Mouse (Mus musculus) kidney, embryonic 14.5 days (tissue): Measurements from ENCODE around the gene Senp2. TPM values are rescaled to one million over a fixed set of nuclear protein-coding genes. Genes with fewer than 3 reads are reported as not detected.

Experiments
- ATAC-seq: fragments of 200-750 bp; cut with Nextera tagmentation; 2 replicates; pipeline ENCODE4 v1.8.0; 2017; ENCODE audit warnings: moderate number of reproducible peaks, mild to moderate bottlenecking, moderate TSS enrichment, moderate library complexity; ENCODE audit not compliant: low FRiP score, low TSS enrichment
- H3K27ac ChIP-seq: fragments of 300-500 bp; sonication (generic); 2 replicates; pipeline ENCODE4 v1.5.1; 2014; ENCODE audit warnings: low read depth, mild to moderate bottlenecking, low read length, moderate library complexity, mixed read lengths
- H3K27me3 ChIP-seq: fragments of 300-500 bp; sonication (generic); 2 replicates; pipeline ENCODE4 v1.6.1; 2014; ENCODE audit warnings: mild to moderate bottlenecking, low read length; ENCODE audit not compliant: control insufficient read depth, insufficient read depth
- H3K36me3 ChIP-seq: fragments of 300-500 bp; sonication (generic); 2 replicates; pipeline ENCODE4 v1.6.1; 2014; ENCODE audit warnings: low read length, mixed read lengths; ENCODE audit not compliant: control insufficient read depth, insufficient read depth
- H3K4me1 ChIP-seq: fragments of 300-500 bp; sonication (generic); 2 replicates; pipeline ENCODE4 v1.6.1; 2014; ENCODE audit warnings: low read length, mixed read lengths; ENCODE audit not compliant: control insufficient read depth, insufficient read depth
- H3K4me2 ChIP-seq: fragments of 300-500 bp; sonication (generic); replicated peaks from 2 replicates; pipeline ENCODE4 v1.6.1; 2014; ENCODE audit warnings: low read depth, mild to moderate bottlenecking, low read length
- H3K4me3 ChIP-seq: fragments of 300-500 bp; sonication (generic); 2 replicates; pipeline ENCODE4 v1.5.1; 2014; ENCODE audit warnings: mild to moderate bottlenecking, low read length
- H3K9ac ChIP-seq: fragments of 300-500 bp; sonication (generic); 2 replicates; pipeline ENCODE4 v1.6.1; 2014; ENCODE audit warnings: low read depth, mild to moderate bottlenecking, low read length, moderate library complexity
- H3K9me3 ChIP-seq: fragments of 300-500 bp; sonication (generic); 2 replicates; pipeline ENCODE4 v1.6.1; 2016; ENCODE audit warnings: low read length; ENCODE audit not compliant: control insufficient read depth
- WGBS: fragments of 180-500 bp; shearing (Covaris S2); extraction: QIAGEN DNeasy Blood & Tissue Kit; methylation state at CpG from one replicate; pipeline ENCODE4 v1.1.7; 2014; 5-methylcytosine and 5-hydroxymethylcytosine counted together
- polyA plus RNA-seq: library from polyadenylated mRNA; unstranded; fragments of >200 nt; fragmentation: Nextera tagmentation; extraction: Ambion mirVana; gene quantifications from 2 replicates; pipeline ENCODE4 v1.2.1, GENCODE M21; 2014

Gene Senp2
- polyA plus RNA-seq, 1 experiment from 2014 or later, result 48.7 TPM

- H3K36me3 ChIP-seq, result 0 out of 2 replicates have a peak, but pooled peaks cover under 1% of the 10 kb centered on the region
- H3K27me3 ChIP-seq, result no peaks in the 10 kb centered on the region
- ATAC-seq, result no peak
- H3K27ac ChIP-seq, result no peak overlapping the region
- no peaks in the 10 kb centered on the region for H3K9me3 ChIP-seq
- no peak overlapping the region for H3K9ac ChIP-seq
- no peak overlapping the region for H3K4me3 ChIP-seq
- H3K4me1 ChIP-seq, result peaks cover 4% of the 10 kb centered on the region; the same call in 1 of the 2 replicates
- 87% methylated on average over 1 of the region's 1 CpGs for WGBS
- H3K4me2 ChIP-seq, result no peak overlapping the region
Observed at GRCm38 (mm10) chr16:22095751-22096150, 86.5 kb downstream of the Senp2 start.

GRCm38 (mm10) chr16:22097659-22098058 is 88.4 kb downstream of the Senp2 start:
- WGBS, result 53% methylated on average over 7 of the region's 7 CpGs
- Histone ChIP-seq H3K27me3 (no peaks in the 10 kb centered on the region), H3K36me3 (peaks cover 8% of the 10 kb centered on the region; the same call in 1 of the 2 replicates), H3K9me3 (no peaks in the 10 kb centered on the region), H3K4me3 (no peak overlapping the region), H3K27ac (no peak overlapping the region), H3K4me2 (no peak overlapping the region), H3K4me1 (peaks cover 4% of the 10 kb centered on the region; the same call in 1 of the 2 replicates), H3K9ac (no peak overlapping the region)
- ATAC-seq, result no peak

Other genes starting within 250 kb of the Senp2 start
- 1.1 and 1.9 TPM in 2 replicates for gene Ehhadh, start 221.7 kb upstream of the Senp2 start, polyA plus RNA-seq
- gene Map3k13, start 215.1 kb upstream of the Senp2 start, polyA plus RNA-seq, result 0.60 and 1.2 TPM in 2 replicates
- 26.8 and 27.9 TPM in 2 replicates for gene Tmem41a, start 61.9 kb upstream of the Senp2 start, polyA plus RNA-seq
- gene Liph, start 13.8 kb upstream of the Senp2 start, polyA plus RNA-seq, result 0.26 and 0.53 TPM in 2 replicates
- 72.6 and 135 TPM in 2 replicates for gene Igf2bp2, start 153.8 kb downstream of the Senp2 start, polyA plus RNA-seq